Comparison of ENCODE assay signal across 8 mouse cellular contexts in genomic region chr4:135971805-135972555, GRCm38 (mm10). TPM values are rescaled to one million over a fixed set of nuclear protein-coding genes. Genes with fewer than 3 reads are reported as not detected.
DNase-seq lines count a peak whose midpoint lies in the region; ATAC-seq and TF ChIP-seq lines count a peak whose summit lies in the region.

No protein-coding gene starts in this region.

- no peak for TF ChIP-seq CTCF in kidney, adult 2 months (conservative IDR thresholded peaks at IDR 0.05; ENCODE audit: insufficient read depth, insufficient read length, low read depth, low read length)
- no peak for TF ChIP-seq CTCF in G1E (IDR thresholded peaks at IDR 0.05; ENCODE audit: low read depth, low read length)

- 1% methylated on average over 35 of the region's 35 CpGs for WGBS in kidney, adult 2 months
- under 1% methylated on average over 35 of the region's 35 CpGs for WGBS in forebrain, embryonic 16.5 days

- no peak overlapping the region for H3K27ac ChIP-seq in kidney, adult 2 months (ENCODE audit: insufficient read depth, low read depth, low read length)
- H3K27ac ChIP-seq in forebrain, embryonic 16.5 days (ENCODE audit: low read length) = peak overlapping the region; percentile 49

- H3K4me1 ChIP-seq in kidney, adult 2 months (ENCODE audit: control insufficient read depth, insufficient read depth, low read length) = peaks cover 5% of the 10 kb centered on the region; the same call in 1 of the 2 replicates
- H3K4me1 ChIP-seq in G1E (ENCODE audit: insufficient read depth, low read depth, low read length) = peaks cover 64% of the 10 kb centered on the region
- peaks cover 17% of the 10 kb centered on the region for H3K4me1 ChIP-seq in forebrain, embryonic 16.5 days (replicated peaks; ENCODE audit: control insufficient read depth, insufficient read depth, low read length)

- H3K27me3 ChIP-seq in kidney, adult 2 months (replicated peaks; ENCODE audit: control insufficient read depth, insufficient read depth, low read length) = no peaks in the 10 kb centered on the region
- H3K27me3 ChIP-seq in G1E (ENCODE audit: insufficient read depth, low read length) = no peaks in the 10 kb centered on the region
- no peaks in the 10 kb centered on the region for H3K27me3 ChIP-seq in forebrain, embryonic 16.5 days (replicated peaks; ENCODE audit: control insufficient read depth, insufficient read depth, low read length)

- H3K4me3 ChIP-seq in kidney, adult 2 months (ENCODE audit: insufficient read depth, low read depth, low read length) = peak overlapping the region; percentile 55
- H3K4me3 ChIP-seq in G1E (ENCODE audit: low read depth, low read length) = peak overlapping the region; percentile 95
- H3K4me3 ChIP-seq in forebrain, embryonic 16.5 days (replicated peaks; ENCODE audit: low read length) = peak overlapping the region; percentile 96

- ATAC-seq in G1E (ENCODE audit: extremely low read depth, insufficient number of reproducible peaks, low FRiP score, poor library complexity, severe bottlenecking) = no peak
- peak; percentile 45 for ATAC-seq in forebrain, embryonic 16.5 days
- ATAC-seq in megakaryocyte, adult 5-6 weeks (ENCODE audit: poor library complexity, severe bottlenecking) = peak; percentile 66

- no peaks in the 10 kb centered on the region for H3K9me3 ChIP-seq in G1E (replicated peaks)
- no peaks in the 10 kb centered on the region for H3K9me3 ChIP-seq in forebrain, embryonic 16.5 days (ENCODE audit: control insufficient read depth, low read length)

- H3K36me3 ChIP-seq in kidney, adult 2 months (ENCODE audit: control insufficient read depth, insufficient read depth, low read length) = no peaks in the 10 kb centered on the region
- H3K36me3 ChIP-seq in G1E (replicated peaks) = peaks cover 81% of the 10 kb centered on the region
- H3K36me3 ChIP-seq in forebrain, embryonic 16.5 days (ENCODE audit: control insufficient read depth, insufficient read depth) = peaks cover 38% of the 10 kb centered on the region

- peak overlapping the region; percentile 94 for H3K9ac ChIP-seq in forebrain, embryonic 16.5 days (replicated peaks; ENCODE audit: low read depth, low read length)

- peak overlapping the region; percentile 92 for H3K4me2 ChIP-seq in forebrain, embryonic 16.5 days (ENCODE audit: low read length)

- DNase-seq in kidney, adult 2 months = no peak
- DNase-seq in kidney, postnatal 14 days = no peak
- DNase-seq in G1E (ENCODE audit: low spot score) = peak; percentile 63
- DNase-seq in thymus, postnatal 36 days = peak; percentile 49 to 66
- DNase-seq in embryo, embryonic 11 days = no peak
- DNase-seq in gastrocnemius, postnatal 10 days = no peak

- TF ChIP-seq POLR2A in kidney, adult 2 months (IDR thresholded peaks at IDR 0.05; ENCODE audit: low read depth, low read length) = no peak

RNA-seq across cellular contexts. Expression of gene Lypla2, which starts 0.4 kb away (rescaled TPM):
- 90.8 and 100 TPM in 2 replicates for polyA plus RNA-seq in kidney, adult 2 months (2012; rRNA removed)
- 53.9 and 65.8 TPM in 2 replicates for total RNA-seq in G1E (2014; fragmentation: Nextera tagmentation)
- total RNA-seq in G1E (2017) = 28.5 and 34.1 TPM in 2 replicates
- 243 and 284 TPM in 2 replicates for polyA plus RNA-seq in G1E (2012)
- 169 and 197 TPM in 2 replicates for polyA plus RNA-seq in forebrain, embryonic 16.5 days (2015; fragmentation: Nextera tagmentation; extraction: Ambion mirVana)
- 49.7 and 51.4 TPM in 2 replicates for total RNA-seq in megakaryocyte, adult 5-6 weeks (2015)
- total RNA-seq in megakaryocyte, adult 5-6 weeks (2017) = 21.4 and 25.3 TPM in 2 replicates
- 10 to 100 TPM; 31.4 to 35.0 TPM for total RNA-seq in gastrocnemius, postnatal 10 days (2021)

RNA-seq across cellular contexts. Expression of gene Gale, which starts 8.5 kb away (rescaled TPM):
- 12.9 and 13.4 TPM in 2 replicates for polyA plus RNA-seq in kidney, adult 2 months (2012; rRNA removed)
- total RNA-seq in G1E (2014; fragmentation: Nextera tagmentation) = 4.3 and 5.0 TPM in 2 replicates
- 10.9 and 12.4 TPM in 2 replicates for total RNA-seq in G1E (2017)
- 19.8 and 23.3 TPM in 2 replicates for polyA plus RNA-seq in G1E (2012)
- 34.7 and 44.1 TPM in 2 replicates for polyA plus RNA-seq in forebrain, embryonic 16.5 days (2015; fragmentation: Nextera tagmentation; extraction: Ambion mirVana)
- total RNA-seq in megakaryocyte, adult 5-6 weeks (2015) = 6.4 and 7.6 TPM in 2 replicates
- 10.0 and 11.6 TPM in 2 replicates for total RNA-seq in megakaryocyte, adult 5-6 weeks (2017)
- total RNA-seq in gastrocnemius, postnatal 10 days (2021) = 1 to 10 TPM; 2.8 to 4.0 TPM

RNA-seq across cellular contexts. Expression of gene Pithd1, which starts 15.1 kb away (rescaled TPM):
- 31.8 and 33.5 TPM in 2 replicates for polyA plus RNA-seq in kidney, adult 2 months (2012; rRNA removed)
- total RNA-seq in G1E (2014; fragmentation: Nextera tagmentation) (26.1 and 34.9 TPM in 2 replicates), G1E (2017) (51.0 and 60.9 TPM in 2 replicates)
- 41.0 and 71.7 TPM in 2 replicates for polyA plus RNA-seq in G1E (2012)
- 56.0 and 56.1 TPM in 2 replicates for polyA plus RNA-seq in forebrain, embryonic 16.5 days (2015; fragmentation: Nextera tagmentation; extraction: Ambion mirVana)
- 14.9 and 18.5 TPM in 2 replicates for total RNA-seq in megakaryocyte, adult 5-6 weeks (2015)
- total RNA-seq in megakaryocyte, adult 5-6 weeks (2017) = 20.6 and 26.2 TPM in 2 replicates
- total RNA-seq in gastrocnemius, postnatal 10 days (2021) = 10 to 100 TPM; 22.0 to 23.5 TPM

RNA-seq across cellular contexts. Expression of gene Hmgcl, which starts 25.7 kb away (rescaled TPM):
- polyA plus RNA-seq in kidney, adult 2 months (2012; rRNA removed) = 175 and 199 TPM in 2 replicates
- total RNA-seq in G1E (2014; fragmentation: Nextera tagmentation) (19.1 and 22.2 TPM in 2 replicates), G1E (2017) (38.0 and 39.1 TPM in 2 replicates)
- polyA plus RNA-seq in G1E (2012) = 22.6 and 33.3 TPM in 2 replicates
- polyA plus RNA-seq in forebrain, embryonic 16.5 days (2015; fragmentation: Nextera tagmentation; extraction: Ambion mirVana) = 62.2 and 67.9 TPM in 2 replicates
- total RNA-seq in megakaryocyte, adult 5-6 weeks (2015) = 60.7 and 76.8 TPM in 2 replicates
- 54.9 and 60.4 TPM in 2 replicates for total RNA-seq in megakaryocyte, adult 5-6 weeks (2017)
- 10 to 100 TPM; 43.7 to 49.2 TPM for total RNA-seq in gastrocnemius, postnatal 10 days (2021)

RNA-seq across cellular contexts. Expression of gene Eloa, which starts 49.6 kb away (rescaled TPM):
- polyA plus RNA-seq in kidney, adult 2 months (2012; rRNA removed) = 11.0 and 12.9 TPM in 2 replicates
- total RNA-seq in G1E (2014; fragmentation: Nextera tagmentation) = 108 and 113 TPM in 2 replicates
- total RNA-seq in G1E (2017) = 51.6 and 56.0 TPM in 2 replicates
- 9.7 and 12.9 TPM in 2 replicates for polyA plus RNA-seq in G1E (2012)
- 32.5 and 36.2 TPM in 2 replicates for polyA plus RNA-seq in forebrain, embryonic 16.5 days (2015; fragmentation: Nextera tagmentation; extraction: Ambion mirVana)
- total RNA-seq in megakaryocyte, adult 5-6 weeks (2015) = 61.0 and 62.7 TPM in 2 replicates
- total RNA-seq in megakaryocyte, adult 5-6 weeks (2017) = 63.0 and 68.6 TPM in 2 replicates
- 10 to 100 TPM; 50.2 to 51.4 TPM for total RNA-seq in gastrocnemius, postnatal 10 days (2021)

Comparison
In these comparisons a context has a peak if more than half of its experiments do, and no peak if none do; other contexts are left out.
1. DNase-seq: peak in G1E (single experiment) and thymus, postnatal 36 days (2 of 2); none in kidney, adult 2 months (single experiment), kidney, postnatal 14 days (single experiment), embryo, embryonic 11 days (single experiment) and gastrocnemius, postnatal 10 days (single experiment).
2. Peak in every context shown above with its lines, with median percentiles within 50 percentile points of each other: H3K4me3 ChIP-seq.